Mouse (Mus musculus) cerebellum, adult 2 months (tissue): ENCODE measurements around the gene H2-Q1.
"Not testable (repeated sequence)": the region's sequence is repeated elsewhere in the genome, so short reads cannot be mapped to it uniquely, and the experiment has no call there.

Source experiments
- CTCF ChIP-seq: fragments of 200-500 bp; IDR thresholded peaks from 2 replicates; pipeline ENCODE4 v1.5.1; 2011; ENCODE audit warnings: low read depth, mild to moderate bottlenecking, control low read depth, low read length, moderate library complexity, borderline replicate concordance; ENCODE audit not compliant: insufficient read depth
- POLR2A ChIP-seq: fragments of 200-500 bp; IDR thresholded peaks from 2 replicates; pipeline ENCODE4 v1.6.1; 2011; ENCODE audit warnings: low read length, control low read depth, borderline replicate concordance; ENCODE audit not compliant: insufficient read depth

- not testable (repeated sequence) for TF ChIP-seq CTCF, POLR2A
These were observed 4.9 kb downstream of the H2-Q1 start for GRCm38 (mm10) chr17:35325124-35325523.
